Mouse (Mus musculus): ENCODE results near the gene Lig3.

DNA sequence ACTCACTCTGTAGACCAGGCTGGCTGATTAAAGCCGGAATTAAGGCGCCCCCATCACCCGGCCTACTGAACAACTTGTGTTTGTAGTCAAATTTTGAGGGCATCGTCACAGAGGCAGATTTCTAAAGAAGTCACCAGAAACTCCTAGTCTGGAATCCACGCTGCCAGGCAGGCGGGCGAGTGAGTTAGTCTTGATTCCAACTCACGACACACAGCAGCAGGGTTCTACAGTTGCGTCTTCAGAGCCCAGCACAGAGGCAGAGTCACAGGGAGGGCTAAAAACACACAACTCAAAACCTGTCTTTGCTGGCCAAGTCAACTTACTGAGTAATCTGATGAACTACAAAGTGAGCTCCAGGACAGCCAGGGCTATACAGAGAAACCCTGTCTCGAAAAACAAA, 71.6 kb downstream of the Lig3 start:
- TF ChIP-seq POLR2A (IDR thresholded peaks at IDR 0.05; ENCODE audit: low read depth, low read length) (no peak), CTCF (conservative IDR thresholded peaks at IDR 0.05; ENCODE audit: insufficient read depth, insufficient read length, low read depth, low read length) (no peak)
